Mouse (Mus musculus) megakaryocyte, embryonic 14.5 days (primary cell): ENCODE measurements around the gene Ap2a1. TPM values are rescaled to one million over a fixed set of nuclear protein-coding genes. Genes with fewer than 3 reads are reported as not detected.

Experiments
- H3K27me3 ChIP-seq: replicated peaks from 2 replicates; pipeline ENCODE3; 2012; ENCODE audit warnings: inconsistent platforms
- H3K36me3 ChIP-seq: replicated peaks from 2 replicates; pipeline ENCODE3; 2012; ENCODE audit warnings: low read length, inconsistent platforms, mixed read lengths
- H3K4me1 ChIP-seq: 2 replicates; pipeline ENCODE4 v1.6.1; 2012; ENCODE audit warnings: inconsistent platforms
- H3K4me3 ChIP-seq: replicated peaks from 2 replicates; pipeline ENCODE3; 2012; ENCODE audit warnings: moderate library complexity, mild to moderate bottlenecking, inconsistent platforms
- H3K9me3 ChIP-seq: 2 replicates; pipeline ENCODE4 v1.6.1; 2012; ENCODE audit warnings: inconsistent platforms
- FLI1 ChIP-seq: IDR thresholded peaks from 2 replicates; pipeline ENCODE4 v1.6.1; 2012; ENCODE audit warnings: low read length, inconsistent platforms, mixed read lengths
- GATA1 ChIP-seq: IDR thresholded peaks from 3 replicates; pipeline ENCODE4 v1.6.1; 2012; ENCODE audit warnings: mixed read lengths, low read length, inconsistent platforms, borderline replicate concordance
- polyA plus RNA-seq: library from polyadenylated mRNA; stranded (reverse); fragments of >175 nt; gene quantifications from 2 replicates; pipeline ENCODE4 v1.2.3, GENCODE M21; 2012; ENCODE audit warnings: low replicate concordance; ENCODE audit not compliant: insufficient read depth

Ap2a1 gene
- polyA plus RNA-seq, 1 experiment: 137 TPM

DNA sequence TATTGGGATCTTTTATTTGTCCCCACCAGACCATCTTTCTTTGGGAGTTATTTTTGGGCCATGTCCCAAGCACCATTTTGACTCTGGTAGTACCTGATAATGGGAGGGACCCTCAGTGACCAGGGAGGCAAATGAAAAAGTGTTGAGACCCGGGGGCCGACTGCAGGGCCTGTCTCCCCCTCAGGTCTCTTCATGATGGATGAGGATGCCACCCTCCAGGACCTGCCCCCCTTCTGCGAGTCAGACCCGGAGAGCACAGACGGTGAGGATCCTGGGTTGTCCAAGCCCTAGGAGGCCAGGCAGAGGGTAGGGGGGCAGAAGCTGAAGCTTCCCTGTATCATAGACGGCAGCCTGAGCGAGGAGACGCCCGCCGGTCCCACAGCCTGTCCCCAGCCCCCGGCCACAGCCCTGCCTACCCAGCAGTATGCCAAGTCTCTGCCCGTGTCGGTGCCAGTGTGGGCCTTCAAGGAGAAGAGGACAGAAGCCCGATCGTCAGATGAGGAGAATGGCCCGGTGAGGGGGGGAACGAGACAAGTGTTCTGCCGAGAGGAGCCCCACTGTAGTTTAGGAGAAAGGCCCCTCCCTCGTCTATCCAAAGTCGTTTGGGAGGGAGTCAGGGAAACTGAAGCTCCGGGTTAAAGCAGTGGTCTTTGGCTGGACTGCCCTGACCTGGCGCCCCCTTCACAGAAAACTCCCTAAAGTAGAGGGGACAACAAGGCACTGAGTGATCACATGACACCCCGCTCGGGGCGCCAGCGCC, 75.5 kb downstream of the Ap2a1 start:
- Histone ChIP-seq H3K36me3 (peaks cover 33% of the 10 kb centered on the region), H3K4me1 (peaks cover 74% of the 10 kb centered on the region), H3K4me3 (peak overlapping the region; percentile 98), H3K27me3 (no peaks in the 10 kb centered on the region), H3K9me3 (no peaks in the 10 kb centered on the region)
- TF ChIP-seq FLI1 (no peak), GATA1 (no peak)

DNA sequence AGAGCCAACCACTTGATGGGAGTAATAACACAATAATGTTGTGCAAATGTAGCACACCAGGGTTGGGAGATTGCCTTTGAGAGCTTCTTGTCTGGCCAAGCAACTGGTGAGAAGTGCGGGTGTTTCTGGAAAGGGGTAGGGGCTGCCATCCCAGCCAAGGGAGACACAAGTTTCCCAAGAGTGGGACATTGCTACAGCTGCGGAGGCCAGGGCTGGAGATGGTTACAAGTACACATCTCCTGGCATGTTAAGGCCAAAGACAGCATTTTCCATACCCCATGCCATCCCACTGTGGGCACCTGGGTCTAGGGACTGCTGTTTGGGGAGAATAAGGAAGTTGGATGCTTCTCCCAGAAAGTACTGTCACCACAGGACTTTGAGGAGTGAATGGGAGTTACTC, 76.2 kb downstream of the Ap2a1 start:
- Histone ChIP-seq H3K4me3 (peak overlapping the region; percentile 98), H3K4me1 (peaks cover 69% of the 10 kb centered on the region), H3K36me3 (peaks cover 29% of the 10 kb centered on the region), H3K9me3 (no peaks in the 10 kb centered on the region), H3K27me3 (no peaks in the 10 kb centered on the region)
- no peak for TF ChIP-seq GATA1

DNA sequence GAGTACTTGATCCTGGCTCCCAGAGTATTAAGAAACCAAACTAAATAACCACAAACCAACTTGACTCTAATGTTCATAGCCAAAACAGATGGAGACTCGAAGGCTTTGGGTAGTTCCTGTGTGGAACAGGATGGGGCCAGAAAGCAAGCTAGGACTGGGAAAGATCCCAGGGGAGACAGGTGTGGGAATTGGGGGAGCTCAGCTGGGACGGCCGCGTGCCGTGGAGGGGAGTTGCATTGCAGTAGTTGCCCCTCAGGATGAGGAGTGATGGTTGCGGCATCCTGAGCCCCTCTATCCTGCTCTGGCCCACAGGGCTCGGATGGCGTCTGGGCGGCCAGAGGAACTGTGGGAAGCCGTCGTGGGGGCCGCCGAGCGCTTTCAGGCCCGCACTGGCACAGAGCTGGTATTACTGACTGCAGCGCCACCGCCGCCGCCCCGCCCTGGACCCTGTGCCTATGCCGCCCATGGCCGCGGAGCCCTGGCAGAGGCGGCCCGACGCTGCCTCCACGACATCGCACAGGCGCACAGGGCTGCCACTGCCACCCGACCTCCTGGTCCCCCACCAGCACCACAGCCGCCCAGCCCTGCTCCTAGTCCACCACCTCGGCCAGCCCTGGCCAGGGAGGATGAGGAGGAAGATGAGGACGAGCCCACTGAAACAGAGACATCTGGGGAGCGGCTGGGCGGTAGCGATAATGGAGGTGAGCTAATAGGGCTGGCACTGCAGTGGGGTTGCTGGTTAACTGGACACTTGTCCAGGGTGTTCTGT, 76.9 kb downstream of the Ap2a1 start:
- peaks cover 69% of the 10 kb centered on the region for H3K4me1 ChIP-seq
- no peak for TF ChIP-seq FLI1
- TF ChIP-seq GATA1: no peak
- peak overlapping the region; percentile 98 for H3K4me3 ChIP-seq
- peaks cover 31% of the 10 kb centered on the region for H3K36me3 ChIP-seq
- H3K27me3 ChIP-seq: no peaks in the 10 kb centered on the region
- H3K9me3 ChIP-seq: no peaks in the 10 kb centered on the region

DNA sequence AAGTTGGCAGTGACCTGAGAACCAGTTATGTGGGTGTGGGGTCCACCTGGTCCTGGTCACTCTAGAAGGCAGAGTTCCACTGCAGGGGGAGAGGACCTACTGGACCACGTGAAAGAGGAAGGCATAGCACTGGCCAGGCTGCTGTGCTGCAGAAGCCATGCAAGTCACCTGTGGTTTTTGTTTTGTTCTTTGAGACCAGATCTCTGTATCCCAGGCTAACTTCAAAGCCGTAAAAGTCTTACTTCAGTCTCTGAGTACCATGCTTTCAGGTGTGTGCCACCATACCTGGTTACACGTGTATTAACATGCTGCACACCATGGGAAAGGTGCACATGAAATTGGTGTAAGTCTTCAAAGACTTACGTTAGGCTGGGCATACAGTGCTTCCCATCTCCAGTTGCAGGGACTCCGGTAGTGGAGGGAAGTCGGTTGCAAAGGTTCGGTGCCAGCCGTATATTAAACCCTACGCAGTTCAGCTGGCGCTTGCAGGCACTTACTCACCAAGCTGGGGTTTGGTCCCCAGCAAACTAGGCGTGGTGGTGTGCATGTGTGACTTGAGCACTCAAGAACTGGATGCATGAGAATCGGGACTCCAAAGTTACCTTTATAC, 77.6 kb downstream of the Ap2a1 start:
- Histone ChIP-seq H3K27me3 (no peaks in the 10 kb centered on the region), H3K9me3 (no peaks in the 10 kb centered on the region), H3K4me3 (peak overlapping the region; percentile 100), H3K36me3 (peaks cover 37% of the 10 kb centered on the region), H3K4me1 (peaks cover 71% of the 10 kb centered on the region)
- TF ChIP-seq GATA1 (no peak), FLI1 (no peak)

DNA sequence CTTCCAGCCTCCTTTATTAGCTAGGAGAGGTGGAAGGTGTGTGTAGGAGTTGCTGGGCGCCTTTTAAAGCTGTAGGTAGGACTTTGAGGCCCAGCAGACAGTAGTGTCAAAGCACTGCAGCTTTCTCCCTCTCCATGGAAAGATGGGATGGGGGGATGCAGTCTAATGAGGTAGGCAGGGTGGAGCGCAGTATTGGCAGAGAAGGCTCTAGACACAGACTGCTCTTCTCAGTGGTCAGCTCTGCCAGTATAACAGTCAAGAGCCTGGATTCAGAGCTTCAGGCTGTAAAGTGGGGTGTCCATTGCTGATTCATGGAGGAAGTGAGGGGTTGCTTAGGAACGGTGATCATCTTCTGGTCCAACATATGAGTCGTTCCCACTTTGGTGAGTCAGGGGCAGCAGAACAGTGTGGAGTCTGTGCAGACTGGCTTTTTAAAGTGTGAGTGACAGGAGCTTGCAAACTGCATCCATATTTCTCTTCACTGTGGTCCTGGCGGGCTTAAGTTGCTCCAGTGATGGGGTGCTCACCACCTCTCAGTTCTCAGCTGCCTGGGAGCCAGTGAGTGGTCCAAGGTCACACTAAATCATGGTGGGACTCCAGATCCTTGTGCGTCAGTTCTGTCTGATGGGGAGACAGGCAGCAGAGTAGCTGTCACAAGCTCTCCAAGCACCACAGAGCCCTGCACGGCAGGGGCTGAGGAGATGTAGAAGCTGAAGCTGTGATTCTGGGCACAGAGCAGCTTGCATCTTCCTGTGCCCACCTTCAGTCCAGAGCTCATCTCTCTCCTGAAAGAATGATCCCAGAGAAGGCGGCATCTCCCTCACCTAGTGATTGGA, 78.3 kb downstream of the Ap2a1 start:
- no peak for TF ChIP-seq FLI1
- no peak for TF ChIP-seq GATA1
- Histone ChIP-seq H3K4me1 (peaks cover 69% of the 10 kb centered on the region), H3K27me3 (no peaks in the 10 kb centered on the region), H3K9me3 (no peaks in the 10 kb centered on the region), H3K36me3 (peaks cover 44% of the 10 kb centered on the region), H3K4me3 (peak overlapping the region; percentile 100)

Other genes starting within 250 kb of the Ap2a1 start
- gene Izumo2, start 220.8 kb downstream of the Ap2a1 start, polyA plus RNA-seq: not detected in 2 replicates
- gene Vrk3, start 181.1 kb downstream of the Ap2a1 start, polyA plus RNA-seq: 63.8 and 68.6 TPM in 2 replicates
- gene Zfp473, start 178.4 kb downstream of the Ap2a1 start, polyA plus RNA-seq: 0.12 TPM in 1 of 2 replicates, not detected in the other
- gene Nup62, start 113.4 kb downstream of the Ap2a1 start, polyA plus RNA-seq: 59.4 and 135 TPM in 2 replicates
- gene Il4i1, start 113.1 kb downstream of the Ap2a1 start, polyA plus RNA-seq: 3.0 and 3.6 TPM in 2 replicates
- 279 and 321 TPM in 2 replicates for gene Atf5, start 112.8 kb downstream of the Ap2a1 start, polyA plus RNA-seq
- 372 and 2,506 TPM in 2 replicates for gene Akt1s1, start 80.5 kb downstream of the Ap2a1 start, polyA plus RNA-seq
- gene Tbc1d17, start 80.4 kb downstream of the Ap2a1 start, polyA plus RNA-seq: 44.5 TPM in 2 replicates
- gene Pnkp, start 72.4 kb downstream of the Ap2a1 start, polyA plus RNA-seq: 30.0 and 36.4 TPM in 2 replicates
- 191 and 368 TPM in 2 replicates for gene Ptov1, start 59.7 kb downstream of the Ap2a1 start, polyA plus RNA-seq
- gene Med25, start 36.8 kb downstream of the Ap2a1 start, polyA plus RNA-seq: 249 and 952 TPM in 2 replicates
- gene Fuz, start 33.4 kb downstream of the Ap2a1 start, polyA plus RNA-seq: 69.9 and 126 TPM in 2 replicates
- gene Tsks, start 13.7 kb upstream of the Ap2a1 start, polyA plus RNA-seq: 0.62 TPM in 1 of 2 replicates, not detected in the other
- gene Cpt1c, start 45.4 kb upstream of the Ap2a1 start, polyA plus RNA-seq: 0.82 TPM in 1 of 2 replicates, not detected in the other
- gene Prmt1, start 57.1 kb upstream of the Ap2a1 start, polyA plus RNA-seq: 7.0 and 74.9 TPM in 2 replicates
- 44.2 and 87.0 TPM in 2 replicates for gene Irf3, start 68.2 kb upstream of the Ap2a1 start, polyA plus RNA-seq
- gene Bcl2l12, start 69.2 kb upstream of the Ap2a1 start, polyA plus RNA-seq: 44.7 and 73.7 TPM in 2 replicates
- 219 and 387 TPM in 2 replicates for gene Scaf1, start 86.9 kb upstream of the Ap2a1 start, polyA plus RNA-seq
- 26.5 and 83.1 TPM in 2 replicates for gene Rras, start 88.5 kb upstream of the Ap2a1 start, polyA plus RNA-seq
- gene Prr12, start 123.4 kb upstream of the Ap2a1 start, polyA plus RNA-seq: 63.6 and 73.6 TPM in 2 replicates
- gene Nosip, start 132.9 kb upstream of the Ap2a1 start, polyA plus RNA-seq: 150 and 186 TPM in 2 replicates
- 91.5 and 106 TPM in 2 replicates for gene Prrg2, start 133.2 kb upstream of the Ap2a1 start, polyA plus RNA-seq
- gene Rcn3, start 162.7 kb upstream of the Ap2a1 start, polyA plus RNA-seq: 1.7 TPM in 1 of 2 replicates, not detected in the other
- gene Fcgrt, start 174.4 kb upstream of the Ap2a1 start, polyA plus RNA-seq: 28.9 and 70.0 TPM in 2 replicates
- 39.7 and 217 TPM in 2 replicates for gene Rps11, start 194.9 kb upstream of the Ap2a1 start, polyA plus RNA-seq
- gene Rpl13a, start 199.3 kb upstream of the Ap2a1 start, polyA plus RNA-seq: 3,981 and 5,869 TPM in 2 replicates
- 2.1 and 9.4 TPM in 2 replicates for gene Gm45713, start 206.7 kb upstream of the Ap2a1 start, polyA plus RNA-seq
- gene Flt3l, start 206.9 kb upstream of the Ap2a1 start, polyA plus RNA-seq: 78.6 and 81.1 TPM in 2 replicates
- gene Pih1d1, start 224.8 kb upstream of the Ap2a1 start, polyA plus RNA-seq: 35.3 and 64.9 TPM in 2 replicates
- gene Aldh16a1, start 225.1 kb upstream of the Ap2a1 start, polyA plus RNA-seq: 56.7 and 76.4 TPM in 2 replicates
- gene Slc17a7, start 234.5 kb upstream of the Ap2a1 start, polyA plus RNA-seq: 0.06 TPM in 1 of 2 replicates, not detected in the other